16 mouse cellular contexts compared by ENCODE assay signal in genomic region chr9:27304485-27305102, GRCm38 (mm10). TPM values are rescaled to one million over a fixed set of nuclear protein-coding genes. Genes with fewer than 3 reads are reported as not detected.
A peak's percentile ranks its signal among the peaks of the same experiment; 100 is the strongest.
DNase-seq lines count a peak whose midpoint lies in the region; ATAC-seq and TF ChIP-seq lines count a peak whose summit lies in the region.
"Had no signal": no experiment of that assay in that cellular context is flagged by ENCODE, and none has a peak within 500 bp of the region (broad histone marks: within the 10 kb centered on the region; RNA-seq: fewer than 3 reads in every experiment).

No protein-coding gene starts in this region.

- TF ChIP-seq CTCF in heart, adult 2 months (IDR thresholded peaks at IDR 0.05), result no peak
- no peak for TF ChIP-seq CTCF in left cerebral cortex, adult 2 months (IDR thresholded peaks at IDR 0.05)
- no peak for TF ChIP-seq CTCF in lung, adult 2 months (IDR thresholded peaks at IDR 0.05; ENCODE audit: insufficient read depth, low read length)

- H3K4me1 ChIP-seq in heart, adult 2 months (ENCODE audit: control insufficient read depth, insufficient read depth, low read length), result peaks cover 2% of the 10 kb centered on the region; the same call in 1 of the 2 replicates
- H3K4me1 ChIP-seq in heart, embryonic 12.5 days (replicated peaks), result peaks cover 37% of the 10 kb centered on the region
- H3K4me1 ChIP-seq in lung, adult 2 months (ENCODE audit: control insufficient read depth, insufficient read depth, low read length), result no peaks in the 10 kb centered on the region

- H3K9me3 ChIP-seq in heart, embryonic 12.5 days (replicated peaks), result no peaks in the 10 kb centered on the region
- H3K9me3 ChIP-seq: forebrain, embryonic 13.5 days; limb, embryonic 15.5 days had no signal

- H3K4me3 ChIP-seq in heart, adult 2 months, result no peak overlapping the region
- H3K4me3 ChIP-seq in heart, embryonic 12.5 days, result no peak overlapping the region
- peak overlapping the region; percentile 83 for H3K4me3 ChIP-seq in left cerebral cortex, adult 2 months
- no peak overlapping the region for H3K4me3 ChIP-seq in lung, adult 2 months (replicated peaks; ENCODE audit: extremely low read depth, low read depth, low read length)
- H3K4me3 ChIP-seq: forebrain, embryonic 13.5 days; limb, embryonic 15.5 days had no signal

- H3K9ac ChIP-seq in heart, adult 2 months (ENCODE audit: low read depth, low read length), result no peak overlapping the region
- H3K9ac ChIP-seq in heart, embryonic 12.5 days, result no peak overlapping the region
- H3K9ac ChIP-seq: forebrain, embryonic 13.5 days; hindbrain, embryonic 14.5 days; limb, embryonic 15.5 days had no signal

- H3K4me2 ChIP-seq in heart, embryonic 12.5 days, result no peak overlapping the region
- H3K4me2 ChIP-seq: forebrain, embryonic 13.5 days; hindbrain, embryonic 14.5 days; limb, embryonic 15.5 days had no signal

- peak in 1 of 2 experiments; percentile 30 for DNase-seq in heart, adult 2 months
- DNase-seq in left cerebral cortex, adult 2 months (ENCODE audit: extremely low spot score in 1 of 2, low spot score in 2 of 2), result peak in 1 of 2 experiments; percentile 48
- no peak for DNase-seq in left cerebral cortex, postnatal 4 days
- peak; percentile 68 for DNase-seq in cerebellum, adult 9-10 months
- DNase-seq in right cerebral cortex, postnatal 25 days, result peak; percentile 52
- no peak for DNase-seq in lung, adult 2 months
- DNase-seq: lung, postnatal 14 days; thymus, postnatal 36 days had no signal

- no peaks in the 10 kb centered on the region for H3K79me2 ChIP-seq in heart, adult 2 months (replicated peaks; ENCODE audit: control insufficient read depth, insufficient read depth, low read length)

- WGBS in heart, adult 2 months, result 47% methylated on average over 5 of the region's 5 CpGs
- 53% methylated on average over 5 of the region's 5 CpGs for WGBS in heart, embryonic 12.5 days
- WGBS in lung, adult 2 months, result 63% methylated on average over 5 of the region's 5 CpGs

- no peaks in the 10 kb centered on the region for H3K36me3 ChIP-seq in heart, adult 2 months (ENCODE audit: control insufficient read depth, insufficient read depth, low read length)
- no peaks in the 10 kb centered on the region for H3K36me3 ChIP-seq in heart, embryonic 12.5 days
- H3K36me3 ChIP-seq: limb, embryonic 15.5 days had no signal

- H3K27ac ChIP-seq in heart, adult 2 months, result peak overlapping the region; percentile 26; the same call in 1 of the 2 replicates
- H3K27ac ChIP-seq in heart, embryonic 12.5 days (ENCODE audit: poor library complexity, severe bottlenecking), result no peak overlapping the region
- peak overlapping the region; percentile 36 for H3K27ac ChIP-seq in left cerebral cortex, adult 2 months
- H3K27ac ChIP-seq: forebrain, embryonic 13.5 days; hindbrain, embryonic 14.5 days; limb, embryonic 15.5 days had no signal

- no peak for ATAC-seq in heart, embryonic 12.5 days (ENCODE audit: insufficient number of reproducible peaks, low FRiP score)
- ATAC-seq: CD4-positive, CD25-positive, alpha-beta regulatory T cell, adult 4 months; forebrain, embryonic 13.5 days; intestine, embryonic 16.5 days; midbrain, embryonic 16.5 days had no signal

- no peaks in the 10 kb centered on the region for H3K27me3 ChIP-seq in heart, adult 2 months (ENCODE audit: control insufficient read depth, insufficient read depth, low read length)
- H3K27me3 ChIP-seq in heart, embryonic 12.5 days (replicated peaks), result peaks cover 64% of the 10 kb centered on the region
- H3K27me3 ChIP-seq: forebrain, embryonic 13.5 days had no signal

- intact Hi-C loops in heart, adult 2 months (cut with DNase I), result no loop called here
- intact Hi-C loops in left cerebral cortex, adult 2 months (cut with DNase I), result loop anchor here (5.0 kb wide), 1 partner anchor 192 kb away; no protein-coding TSS in a partner anchor
- intact Hi-C loops in left cerebral cortex, postnatal 4 days (cut with DNase I), result no loop called here

- TF ChIP-seq EP300 in heart, adult 2 months (IDR thresholded peaks at IDR 0.05; ENCODE audit: insufficient read depth, low read depth, low read length), result 0 out of 2 replicates have a peak, but pooled peaks have one; percentile 17

- no peak for TF ChIP-seq POLR2A in heart, adult 2 months (IDR thresholded peaks at IDR 0.05; ENCODE audit: insufficient read depth, low read depth, low read length)
- no peak for TF ChIP-seq POLR2A in lung, adult 2 months (IDR thresholded peaks at IDR 0.05; ENCODE audit: borderline replicate concordance, extremely low read depth, low read depth, low read length)

RNA-seq across cellular contexts. Expression of gene Igsf9b, which starts 5.6 kb away (rescaled TPM):
- 1 to 10 TPM; 4.5 to 5.3 TPM for total RNA-seq in heart, adult 2 months (2021)
- 1.7 and 2.3 TPM in 2 replicates for polyA plus RNA-seq in heart, adult 2 months (2012; rRNA removed)
- 3.1 and 3.3 TPM in 2 replicates for polyA plus RNA-seq in heart, embryonic 12.5 days (2016; fragmentation: Nextera tagmentation; extraction: Ambion mirVana)
- total RNA-seq in left cerebral cortex, adult 2 months (2021), result 10 to 100 TPM; 74.8 to 89.1 TPM
- total RNA-seq in left cerebral cortex, postnatal 4 days (2021), result 10 to 100 TPM; 38.0 to 41.0 TPM
- 1.4 and 1.6 TPM in 2 replicates for polyA plus RNA-seq in lung, adult 2 months (2012; rRNA removed)
- total RNA-seq: megakaryocyte-erythroid progenitor cell, adult 5-6 weeks had no signal

Comparison
In these comparisons a context has a peak if more than half of its experiments do, and no peak if none do; other contexts are left out.
1. DNase-seq: peak in cerebellum, adult 9-10 months (single experiment) and right cerebral cortex, postnatal 25 days (single experiment); none in left cerebral cortex, postnatal 4 days (single experiment) and lung, adult 2 months (single experiment).
2. RNA of gene Igsf9b, which starts 5.6 kb away (total RNA-seq): 74.8 to 89.1 TPM in left cerebral cortex, adult 2 months and 38.0 to 41.0 TPM in left cerebral cortex, postnatal 4 days; 4.5 to 5.3 TPM in heart, adult 2 months; every median in the first group is over 4 times any median in the second.